Mouse (Mus musculus) MEL (cell line): ENCODE data around the gene Lrp11.

Experiments
- MEF2A ChIP-seq: IDR thresholded peaks from 2 replicates; pipeline ENCODE4 v1.6.1; 2014; ENCODE audit warnings: low read depth, mild to moderate bottlenecking, inconsistent platforms, low read length, improper control_type of control experiment; ENCODE audit not compliant: poor library complexity, insufficient replicate concordance, severe bottlenecking; ENCODE audit errors: extremely low read depth
- NRF1 ChIP-seq: IDR thresholded peaks from 2 replicates; pipeline ENCODE4 v1.6.1; 2014; ENCODE audit warnings: low read depth, mild to moderate bottlenecking, inconsistent platforms, low read length, improper control_type of control experiment, moderate library complexity; ENCODE audit not compliant: poor library complexity, insufficient read depth, severe bottlenecking
- UBTF ChIP-seq: IDR thresholded peaks from 2 replicates; pipeline ENCODE4 v1.6.1; 2012; ENCODE audit warnings: low read depth, mild to moderate bottlenecking, inconsistent platforms, low read length, improper control_type of control experiment, moderate library complexity, borderline replicate concordance; ENCODE audit not compliant: insufficient read depth

DNA sequence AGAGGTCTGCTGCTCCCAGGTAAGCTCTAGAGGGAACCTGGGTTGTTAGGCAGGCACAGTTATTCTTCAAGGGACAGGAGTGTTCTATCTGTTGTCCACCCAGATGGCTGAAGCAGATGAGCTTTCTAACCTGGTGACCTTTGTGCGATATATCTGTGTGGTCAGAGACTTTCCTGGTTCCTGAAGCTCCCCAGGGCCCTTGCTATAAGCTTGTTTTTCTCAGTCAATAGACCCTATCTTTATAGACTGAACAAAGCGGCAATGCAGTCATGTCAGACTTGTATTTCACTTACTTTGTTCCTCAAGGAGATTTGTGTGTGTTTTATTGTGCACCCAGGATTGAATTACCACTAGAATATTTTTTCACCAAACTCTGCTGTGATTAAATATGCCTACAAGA is 61.5 kb downstream of the Lrp11 start:
- TF ChIP-seq NRF1 (no peak), UBTF (no peak), MEF2A (no peak)
